Mouse (Mus musculus) C2C12 (cell line): Measurements from ENCODE around the gene Serinc5. TPM values are rescaled to one million over a fixed set of nuclear protein-coding genes. Genes with fewer than 3 reads are reported as not detected.

ENCODE experiments used
- H3K27me3 ChIP-seq: one replicate; pipeline ENCODE4 v1.6.1; 2011; ENCODE audit not compliant: control insufficient read depth, insufficient read depth, insufficient read length
- H3K36me3 ChIP-seq: one replicate; pipeline ENCODE4 v1.6.1; 2011; ENCODE audit not compliant: control insufficient read depth, insufficient read depth
- H3K4me3 ChIP-seq: one replicate; pipeline ENCODE4 v1.5.1; 2011; ENCODE audit warnings: mild to moderate bottlenecking, control low read depth; ENCODE audit not compliant: poor library complexity, insufficient read depth, severe bottlenecking
- H3K79me2 ChIP-seq: one replicate; pipeline ENCODE4 v1.6.1; 2011; ENCODE audit not compliant: control insufficient read depth, insufficient read depth
- H3K79me3 ChIP-seq: one replicate; pipeline ENCODE4 v1.6.1; 2011; ENCODE audit warnings: low read depth, control low read depth
- H3ac ChIP-seq: one replicate; pipeline ENCODE3; 2011; ENCODE audit warnings: low read depth; ENCODE audit not compliant: control insufficient read depth, insufficient read length
- CEBPB ChIP-seq: IDR thresholded peaks from one replicate; pipeline ENCODE4 v1.6.1; 2011; ENCODE audit warnings: low read depth, mild to moderate bottlenecking, control low read depth, moderate library complexity
- CTCF ChIP-seq: IDR thresholded peaks from one replicate; pipeline ENCODE4 v1.5.1; 2011; ENCODE audit not compliant: control insufficient read depth, insufficient read depth, insufficient read length
- FOSL1 ChIP-seq: IDR thresholded peaks from one replicate; pipeline ENCODE4 v1.8.0; 2011; ENCODE audit warnings: mild to moderate bottlenecking, low read length; ENCODE audit not compliant: poor library complexity, insufficient read depth, severe bottlenecking
- MAX ChIP-seq: IDR thresholded peaks from one replicate; pipeline ENCODE4 v1.6.1; 2011; ENCODE audit warnings: mild to moderate bottlenecking, control low read depth
- MYOD1 ChIP-seq: IDR thresholded peaks from one replicate; pipeline ENCODE4 v1.6.1; 2011; ENCODE audit warnings: low read depth; ENCODE audit not compliant: control insufficient read depth, insufficient read length
- MYOG ChIP-seq: IDR thresholded peaks from one replicate; pipeline ENCODE4 v1.6.1; 2011; ENCODE audit not compliant: control insufficient read depth, insufficient read length; ENCODE audit errors: extremely low read depth
- USF1 ChIP-seq: IDR thresholded peaks from one replicate; pipeline ENCODE4 v1.6.1; 2011; ENCODE audit warnings: low read depth, mild to moderate bottlenecking, control low read depth, moderate library complexity
- polyA plus RNA-seq: library from polyadenylated mRNA; unstranded; fragments of >200 nt; fragmentation: generic; extraction: Trizol; gene quantifications from one replicate; pipeline ENCODE4 v1.2.1, GENCODE M21; 2012; ENCODE audit warnings: missing spikeins

The Serinc5 gene
- polyA plus RNA-seq, 1 experiment = 2.8 TPM

DNA sequence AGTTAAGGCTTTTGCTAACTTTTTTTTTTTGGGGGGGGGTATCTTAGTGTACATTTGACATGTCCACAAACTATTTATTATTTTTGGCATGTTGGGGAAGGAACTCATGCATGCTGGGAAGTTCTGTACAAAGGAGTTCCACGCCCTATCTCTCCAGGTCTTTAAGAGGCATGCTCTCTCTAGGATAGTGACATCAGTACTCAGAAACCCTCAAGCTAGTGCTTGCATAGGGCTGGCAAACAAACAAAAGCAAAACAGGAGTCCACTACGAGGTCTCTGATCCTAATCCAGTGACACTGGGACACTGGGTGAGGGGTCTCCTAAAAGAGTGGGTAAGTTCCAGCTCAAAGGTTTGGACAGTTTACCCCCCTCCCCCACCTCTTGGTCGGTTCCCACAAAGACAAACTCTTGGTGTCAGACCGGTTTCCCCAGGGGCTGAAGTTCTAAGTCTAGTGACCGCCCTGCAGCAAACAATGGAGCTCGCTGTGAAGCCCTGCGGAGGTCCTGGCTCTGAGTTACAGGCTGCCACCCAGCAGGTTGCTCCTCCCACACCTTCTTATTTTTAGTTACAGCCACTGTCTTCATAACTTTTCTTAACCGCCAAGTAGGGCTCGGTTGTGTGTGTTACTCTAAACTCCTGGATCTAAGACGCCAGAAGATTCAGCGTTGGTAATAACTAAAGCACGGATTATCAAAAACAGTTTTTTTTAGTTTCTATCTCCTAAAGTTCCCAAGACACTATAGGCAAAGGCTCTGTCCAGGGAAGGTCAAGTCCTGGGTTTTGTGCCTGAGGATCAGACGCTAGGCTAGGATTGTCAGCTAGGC lies 1.2 kb upstream of the Serinc5 start:
- H3K27me3 ChIP-seq = no peaks in the 10 kb centered on the region
- H3K79me2 ChIP-seq = no peaks in the 10 kb centered on the region
- TF ChIP-seq MAX (no peak), CTCF (no peak), MYOG (no peak), MYOD1 (no peak), FOSL1 (no peak), CEBPB (no peak), USF1 (no peak)
- H3K36me3 ChIP-seq = no peaks in the 10 kb centered on the region
- no peak overlapping the region for H3ac ChIP-seq
- H3K4me3 ChIP-seq = no peak overlapping the region
- no peaks in the 10 kb centered on the region for H3K79me3 ChIP-seq

DNA sequence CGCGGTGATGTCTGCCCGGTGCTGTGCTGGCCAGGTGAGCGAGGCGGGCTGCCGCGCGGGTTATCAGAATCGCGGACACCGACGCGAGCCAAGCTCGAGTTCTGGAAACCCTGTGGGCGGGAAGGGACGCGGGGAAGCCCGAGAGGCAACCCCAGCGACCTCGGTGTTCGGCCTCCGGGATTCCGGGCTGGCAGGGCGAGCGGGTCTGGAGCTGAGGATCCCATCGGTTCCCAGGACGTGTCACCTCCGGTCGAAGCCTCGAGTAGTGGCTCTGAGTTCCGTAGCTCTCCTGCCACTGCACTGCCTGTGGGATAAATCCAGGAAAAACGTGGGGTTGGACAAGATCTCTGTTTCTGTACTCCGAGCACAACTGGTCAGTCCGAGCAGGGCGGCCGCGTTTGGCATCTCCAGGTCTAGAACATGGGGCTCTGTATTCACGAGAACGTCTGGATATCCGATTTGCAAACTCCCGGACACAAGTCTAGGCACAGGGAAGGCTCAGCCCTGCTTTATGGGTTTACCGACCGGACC lies 428 bp downstream of the Serinc5 start:
- Histone ChIP-seq H3K79me2 (no peaks in the 10 kb centered on the region), H3K79me3 (no peaks in the 10 kb centered on the region), H3ac (peak overlapping the region; percentile 84), H3K36me3 (no peaks in the 10 kb centered on the region), H3K27me3 (no peaks in the 10 kb centered on the region), H3K4me3 (peak overlapping the region; percentile 41)
- TF ChIP-seq USF1 (no peak), FOSL1 (no peak), CTCF (no peak), MYOD1 (no peak), MYOG (no peak), MAX (no peak), CEBPB (no peak)

DNA sequence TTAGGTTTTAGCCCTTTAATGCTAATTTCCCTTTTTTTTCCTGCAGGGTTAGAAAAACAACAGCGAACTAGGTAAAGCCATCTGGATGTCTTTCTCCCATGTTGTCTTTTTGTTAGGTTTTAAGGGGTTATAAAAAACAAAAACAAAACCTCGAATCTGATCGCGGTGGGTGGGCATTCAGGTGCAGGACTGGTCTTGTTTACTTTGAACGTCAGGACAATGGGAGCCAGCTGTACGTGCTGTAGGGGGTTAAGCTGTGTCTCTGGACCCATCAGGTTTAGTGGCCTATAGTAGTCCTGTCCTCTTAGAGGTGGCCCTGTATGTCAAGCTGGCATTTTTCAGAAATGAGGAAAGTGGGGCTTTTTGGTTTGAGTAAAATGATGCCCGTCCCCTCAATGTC lies 1.0 kb downstream of the Serinc5 start:
- H3K27me3 ChIP-seq = no peaks in the 10 kb centered on the region
- no peak overlapping the region for H3K4me3 ChIP-seq
- H3K79me3 ChIP-seq = no peaks in the 10 kb centered on the region
- H3ac ChIP-seq = no peak overlapping the region
- TF ChIP-seq CTCF (no peak), MYOD1 (no peak), CEBPB (no peak), FOSL1 (no peak), MYOG (no peak), MAX (no peak), USF1 (no peak)
- no peaks in the 10 kb centered on the region for H3K36me3 ChIP-seq
- no peaks in the 10 kb centered on the region for H3K79me2 ChIP-seq

DNA sequence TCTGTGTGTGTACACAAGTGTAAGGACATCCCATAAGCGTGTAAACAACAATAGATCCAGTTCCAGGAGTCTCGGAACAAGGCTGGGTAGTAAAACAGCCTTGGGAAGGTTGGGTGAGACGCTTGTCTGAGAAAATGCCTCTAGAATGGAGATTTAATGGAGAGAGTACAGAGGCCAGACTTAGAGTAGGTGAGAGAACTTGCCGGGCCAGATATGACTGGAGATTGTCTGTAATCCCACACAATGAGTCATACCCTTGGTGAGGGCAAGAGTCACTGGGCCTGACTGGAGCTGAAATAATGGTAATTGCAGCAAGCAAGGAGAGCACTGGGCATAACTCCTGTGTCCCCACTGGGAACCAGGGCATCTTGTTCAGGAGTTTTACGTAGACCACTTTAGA lies 2.2 kb downstream of the Serinc5 start:
- no peaks in the 10 kb centered on the region for H3K79me2 ChIP-seq
- H3K79me3 ChIP-seq = no peaks in the 10 kb centered on the region
- no peak overlapping the region for H3ac ChIP-seq
- H3K36me3 ChIP-seq = no peaks in the 10 kb centered on the region
- no peak overlapping the region for H3K4me3 ChIP-seq
- no peaks in the 10 kb centered on the region for H3K27me3 ChIP-seq
- TF ChIP-seq CTCF (no peak), MYOG (no peak), USF1 (no peak), MAX (no peak), CEBPB (no peak), MYOD1 (no peak), FOSL1 (no peak)

DNA sequence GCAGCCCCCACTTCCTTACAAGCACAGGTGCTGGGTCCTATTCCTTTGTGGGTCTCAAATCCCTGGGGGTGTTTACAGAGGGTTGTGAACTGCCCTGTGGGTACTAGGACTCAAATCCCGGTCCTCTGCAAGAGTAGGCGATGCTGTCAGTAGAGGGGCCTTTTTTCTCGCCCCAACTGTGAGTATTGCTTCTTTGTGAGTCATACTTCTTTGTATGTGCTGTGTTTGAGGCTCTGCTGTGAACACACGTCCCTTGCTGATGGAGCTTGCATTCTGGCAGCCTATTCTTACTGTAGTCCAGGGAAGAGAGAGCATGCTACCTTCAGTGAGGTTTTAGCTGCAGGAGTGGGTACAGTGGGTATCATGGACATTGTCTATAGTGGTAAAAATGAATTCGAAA lies 4.3 kb downstream of the Serinc5 start:
- Histone ChIP-seq H3K4me3 (no peak overlapping the region), H3K79me3 (no peaks in the 10 kb centered on the region), H3K79me2 (no peaks in the 10 kb centered on the region), H3K27me3 (no peaks in the 10 kb centered on the region), H3K36me3 (no peaks in the 10 kb centered on the region), H3ac (no peak overlapping the region)
- TF ChIP-seq CTCF = no peak
- TF ChIP-seq MYOG = no peak
- no peak for TF ChIP-seq MAX
- no peak for TF ChIP-seq CEBPB
- TF ChIP-seq FOSL1 = no peak
- no peak for TF ChIP-seq MYOD1
- no peak for TF ChIP-seq USF1

DNA sequence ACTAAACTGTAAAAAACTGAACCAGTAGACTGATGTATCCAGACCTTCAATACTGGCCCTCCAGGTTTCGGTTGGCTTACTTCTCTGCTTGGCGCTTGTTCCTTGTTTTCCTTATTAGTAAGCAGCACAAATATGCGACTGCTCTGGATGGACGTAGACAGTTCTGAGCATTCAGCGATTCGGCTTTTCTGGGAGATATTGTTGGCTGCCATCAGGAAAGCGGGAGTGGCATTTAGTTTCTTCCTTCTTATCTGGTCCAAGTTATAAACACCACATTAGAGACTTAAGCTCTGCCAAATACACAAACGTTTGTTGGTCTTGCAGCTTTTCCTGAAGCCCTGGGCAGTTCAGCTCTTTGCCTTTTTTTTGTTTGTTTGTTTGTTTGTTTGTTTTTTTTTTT lies 5.6 kb downstream of the Serinc5 start:
- Histone ChIP-seq H3K36me3 (no peaks in the 10 kb centered on the region), H3K79me3 (no peaks in the 10 kb centered on the region), H3K4me3 (no peak overlapping the region), H3K79me2 (no peaks in the 10 kb centered on the region), H3K27me3 (no peaks in the 10 kb centered on the region), H3ac (no peak overlapping the region)
- TF ChIP-seq USF1 (no peak), CTCF (no peak), MAX (no peak), CEBPB (no peak), FOSL1 (no peak), MYOG (no peak), MYOD1 (no peak)
